Mouse (Mus musculus) urinary bladder, adult 2 months (tissue): ENCODE data around the gene Prkca. TPM values are rescaled to one million over a fixed set of nuclear protein-coding genes. Genes with fewer than 3 reads are reported as not detected.

Experiments used
- DNase-seq: peaks from one replicate; pipeline ENCODE4 v3.0.0; 2022; ENCODE audit warnings: low spot score
- polyA plus RNA-seq: library from polyadenylated mRNA; depleted of rRNA; stranded (reverse); fragments of >200 nt; gene quantifications from 2 replicates; pipeline ENCODE4 v1.2.3, GENCODE M21; 2012

The Prkca gene
- polyA plus RNA-seq, 1 experiment: 16.4 TPM

DNA sequence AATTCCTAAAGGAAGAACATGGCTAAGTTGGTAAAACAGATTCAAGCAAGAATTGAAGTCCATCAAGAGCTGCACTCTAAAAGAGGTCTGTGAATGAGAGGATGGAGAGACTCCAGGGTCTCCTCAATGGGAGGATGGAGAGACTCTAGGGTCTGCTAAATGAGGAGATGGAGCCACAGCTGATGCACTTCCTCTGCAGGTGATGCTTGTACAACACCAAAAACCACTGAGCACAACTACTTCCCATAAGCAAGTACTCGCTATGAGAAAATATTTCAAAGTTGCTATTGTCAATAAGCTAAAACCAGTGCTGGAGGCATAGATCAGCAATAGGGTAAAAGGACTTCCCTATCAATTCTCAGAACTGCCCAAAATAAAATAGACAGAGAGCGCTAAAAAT is 137.1 kb downstream of the Prkca start:
- no peak for DNase-seq

DNA sequence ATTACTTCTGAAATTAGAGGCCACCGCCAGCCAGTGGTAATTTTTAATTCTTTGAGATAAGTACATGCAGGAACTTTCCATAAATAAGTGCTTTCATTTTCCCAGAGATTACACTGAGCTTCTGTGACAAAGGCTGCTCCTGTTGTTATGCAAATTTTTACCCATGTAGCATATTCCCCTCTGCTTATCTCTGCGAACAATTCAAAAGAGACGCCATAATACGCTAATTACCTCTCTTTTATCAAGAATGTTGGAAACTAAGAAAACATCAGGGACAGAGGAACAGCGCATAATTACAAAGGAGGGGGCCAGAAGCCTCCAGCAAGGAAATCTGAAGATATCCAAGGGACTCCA is 138.9 kb downstream of the Prkca start:
- DNase-seq: no peak

DNA sequence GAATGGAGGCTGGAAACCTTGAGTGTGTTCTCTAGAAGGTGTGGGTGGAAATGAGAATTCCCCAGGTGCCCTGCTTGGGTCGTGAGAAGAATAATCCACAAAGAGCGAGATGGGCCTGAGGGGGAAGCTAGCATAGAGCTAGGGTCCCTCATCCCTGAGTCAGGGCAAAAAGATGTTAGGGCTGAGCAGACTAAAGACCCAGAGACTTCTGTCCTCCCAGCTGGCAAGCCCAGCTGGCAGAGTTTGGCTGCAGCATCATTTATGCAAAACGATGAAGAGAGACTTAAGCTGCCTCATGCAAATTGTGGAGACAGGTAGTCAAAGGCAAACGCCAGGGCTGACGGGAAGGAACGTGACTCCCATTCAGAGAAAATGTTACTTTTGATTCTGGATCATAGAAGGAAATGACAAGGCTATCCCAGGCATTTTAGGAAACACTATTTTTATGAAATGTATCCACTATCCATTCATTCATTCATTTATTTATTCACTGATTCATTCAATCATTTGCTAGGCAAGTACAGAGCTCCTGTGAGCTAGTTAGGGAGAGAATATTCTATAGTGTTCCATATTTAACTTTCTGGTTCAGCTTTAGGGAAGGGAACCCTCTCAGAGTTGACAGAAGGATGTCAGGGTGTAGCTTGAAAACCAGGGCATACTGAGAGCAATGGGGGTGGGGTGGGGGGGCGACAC is 139.4 kb downstream of the Prkca start:
- DNase-seq: no peak

DNA sequence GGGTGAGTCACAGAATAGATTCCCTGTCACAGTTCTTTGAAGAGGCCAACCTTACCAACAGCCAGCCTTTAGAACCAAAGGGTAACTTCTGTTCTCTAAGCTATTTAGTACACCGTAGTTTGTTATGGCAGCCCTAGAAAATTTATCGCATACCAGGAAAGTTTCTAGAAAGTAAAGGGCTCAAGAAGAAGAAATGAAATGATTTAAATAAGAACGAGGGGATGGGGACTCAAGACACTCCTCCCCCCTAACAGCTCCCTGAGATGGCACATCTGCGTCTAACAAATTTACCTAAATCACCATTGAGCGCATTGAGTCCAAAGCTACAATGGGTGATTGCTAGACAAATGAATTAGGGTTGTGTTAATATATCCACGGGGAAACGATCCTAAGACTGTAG is 140.9 kb downstream of the Prkca start:
- DNase-seq: no peak

DNA sequence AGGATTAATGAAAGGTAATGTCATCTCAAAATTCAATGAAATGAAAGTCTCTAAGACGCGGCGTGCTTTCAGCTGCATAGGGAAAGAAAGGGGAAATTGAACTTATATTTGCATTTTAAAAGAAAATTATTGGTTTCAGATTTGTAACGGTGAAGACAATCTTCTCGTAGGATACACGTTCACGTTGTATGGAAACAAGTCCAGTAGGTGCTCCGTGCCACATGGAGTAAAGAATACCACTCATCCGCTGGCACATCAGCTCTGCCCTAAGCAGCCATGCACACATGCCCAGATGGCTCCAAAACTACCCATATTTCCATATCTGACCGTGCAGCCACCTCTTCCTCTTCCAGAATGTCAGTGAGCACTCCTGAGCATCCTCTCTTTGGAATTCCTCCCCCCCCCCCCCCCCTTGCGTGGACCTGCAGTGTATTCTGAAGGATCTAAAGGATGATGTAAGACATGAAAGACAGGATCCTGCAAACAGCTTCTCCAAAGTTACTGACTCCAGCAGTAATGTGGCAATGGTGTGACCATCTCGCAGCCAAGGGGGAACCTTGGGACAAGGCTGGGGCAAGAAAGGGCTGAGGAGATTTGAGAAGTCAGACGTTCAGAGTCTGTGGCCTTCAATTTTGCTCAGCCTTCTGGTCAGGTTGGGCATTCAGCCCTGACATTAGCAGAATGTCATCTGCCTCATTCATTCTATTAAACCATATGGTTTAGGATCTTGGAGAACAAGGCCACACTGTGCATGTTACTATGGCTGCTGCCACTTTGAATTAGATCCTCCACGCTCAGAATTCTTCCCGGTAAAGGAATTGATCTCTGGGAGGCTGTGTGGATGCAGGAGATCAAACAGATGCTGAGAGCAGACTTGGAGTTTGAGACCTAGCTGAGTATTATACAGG is 142.8 kb downstream of the Prkca start:
- DNase-seq: no peak

DNA sequence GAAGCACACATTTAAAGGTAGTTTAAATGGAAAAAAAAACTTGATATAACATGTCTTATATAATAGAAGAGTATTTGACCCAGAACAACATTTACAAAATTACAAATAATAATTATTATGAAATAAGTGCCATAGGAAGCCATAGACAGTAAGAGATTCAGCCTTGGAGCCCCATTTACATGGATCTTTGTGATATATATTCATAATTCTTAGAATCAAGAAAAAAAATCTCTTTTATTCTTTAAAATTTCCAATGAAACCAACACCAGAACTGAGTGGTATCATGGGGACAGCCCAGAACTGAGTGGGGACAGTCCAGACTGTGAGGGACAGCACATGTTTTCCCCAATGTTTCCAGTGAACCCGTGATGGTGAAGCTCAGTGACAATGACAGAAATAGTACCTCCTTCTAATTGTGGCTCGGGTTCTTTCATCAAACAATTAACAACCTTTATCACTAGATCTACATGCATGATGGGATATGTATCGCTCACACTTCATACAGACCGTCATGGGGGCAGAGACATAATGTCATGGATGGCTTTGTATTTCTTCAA is 144.2 kb downstream of the Prkca start:
- no peak for DNase-seq

DNA sequence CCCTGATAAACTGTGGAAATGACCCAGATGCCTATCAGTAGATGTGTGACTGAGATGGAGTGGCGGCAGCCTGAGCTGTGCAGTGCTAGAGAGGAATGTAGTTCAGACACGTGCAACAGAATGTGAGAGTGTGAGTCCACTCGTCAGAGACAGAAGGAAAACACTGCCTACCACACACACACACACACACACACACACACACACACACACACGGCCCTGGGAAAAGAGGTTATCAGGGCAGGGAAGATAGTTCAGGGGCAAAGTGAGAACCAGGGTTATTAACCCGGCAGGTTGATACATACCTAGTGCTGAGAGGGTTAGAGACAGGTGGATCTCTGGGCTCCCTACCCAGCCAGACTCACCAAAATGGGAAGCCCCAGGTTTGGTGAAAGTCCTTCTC is 145.1 kb downstream of the Prkca start:
- DNase-seq: no peak

DNA sequence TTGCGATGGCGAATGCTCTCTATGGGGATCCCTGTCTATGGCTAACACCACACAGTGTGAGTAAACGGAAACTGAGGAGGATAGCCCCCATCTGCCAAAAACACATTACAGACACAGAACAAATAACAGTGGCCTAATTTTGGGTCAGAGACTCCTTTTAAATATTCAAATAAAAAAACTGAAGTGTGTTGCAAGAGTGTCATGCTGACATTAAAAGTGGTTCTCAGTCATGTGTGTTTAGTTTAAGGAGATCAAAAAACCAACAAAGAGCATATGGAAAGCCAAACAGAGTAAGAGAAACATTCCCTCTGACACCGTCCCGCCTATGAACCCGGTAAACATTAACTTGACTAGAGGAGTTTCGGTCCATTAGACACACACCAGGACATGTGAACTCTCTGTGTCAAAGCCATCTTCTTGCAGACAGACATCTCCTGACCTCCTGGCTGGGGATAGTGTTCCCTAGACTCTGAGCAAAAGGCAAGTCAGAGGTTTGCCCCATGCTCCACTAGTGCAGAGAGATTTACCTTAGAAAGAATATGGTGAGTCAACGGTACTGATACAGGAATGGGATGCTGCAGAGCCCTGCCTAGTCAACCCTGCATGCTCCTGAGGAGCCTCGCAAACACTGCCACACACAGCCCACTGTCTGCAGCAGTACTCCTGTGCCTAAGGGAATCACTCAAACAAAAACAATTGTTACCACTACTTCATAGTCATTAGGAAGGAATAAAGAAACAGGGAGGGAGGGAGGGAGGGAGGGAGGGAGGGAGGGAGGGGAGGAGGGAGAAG is 146.1 kb downstream of the Prkca start:
- DNase-seq: no peak

DNA sequence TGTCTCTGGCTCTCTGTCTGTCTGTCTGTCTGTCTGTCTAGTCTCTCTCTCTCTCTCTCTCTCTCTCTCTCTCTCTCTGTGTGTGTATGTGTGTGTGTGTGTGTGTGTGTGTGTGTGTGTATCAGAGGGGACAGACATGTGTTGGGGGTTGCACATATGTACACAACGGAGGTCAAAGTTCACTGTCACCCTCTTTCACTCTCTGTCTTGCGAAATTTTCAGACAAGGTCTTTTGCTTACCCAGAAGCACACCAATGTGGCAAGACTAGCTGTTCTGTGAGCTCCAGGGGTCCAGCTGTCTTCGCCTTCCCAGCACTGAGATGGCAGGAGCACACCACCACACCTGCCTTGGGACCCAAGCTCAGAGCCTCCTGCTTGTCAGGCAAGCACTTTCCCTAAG is 146.9 kb downstream of the Prkca start:
- DNase-seq: no peak

DNA sequence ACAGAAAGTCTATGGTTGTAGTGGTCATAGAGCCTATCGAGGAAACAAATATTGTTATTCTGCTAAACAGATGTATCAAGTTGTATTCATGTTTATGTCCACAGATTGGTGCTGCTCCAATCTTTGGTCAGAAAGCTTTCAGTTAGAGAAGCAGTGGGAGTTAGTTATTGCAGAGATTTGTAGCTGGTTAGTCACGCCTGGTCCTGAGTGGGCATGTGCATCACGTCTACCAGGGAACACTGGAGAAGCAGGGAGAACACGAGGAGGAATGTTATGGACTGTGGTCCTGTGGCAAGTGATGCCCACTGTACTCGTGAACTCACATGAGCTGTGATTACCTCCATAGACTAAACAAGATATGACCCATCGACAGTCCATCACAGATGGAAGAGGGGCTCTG is 153.4 kb downstream of the Prkca start:
- no peak for DNase-seq

DNA sequence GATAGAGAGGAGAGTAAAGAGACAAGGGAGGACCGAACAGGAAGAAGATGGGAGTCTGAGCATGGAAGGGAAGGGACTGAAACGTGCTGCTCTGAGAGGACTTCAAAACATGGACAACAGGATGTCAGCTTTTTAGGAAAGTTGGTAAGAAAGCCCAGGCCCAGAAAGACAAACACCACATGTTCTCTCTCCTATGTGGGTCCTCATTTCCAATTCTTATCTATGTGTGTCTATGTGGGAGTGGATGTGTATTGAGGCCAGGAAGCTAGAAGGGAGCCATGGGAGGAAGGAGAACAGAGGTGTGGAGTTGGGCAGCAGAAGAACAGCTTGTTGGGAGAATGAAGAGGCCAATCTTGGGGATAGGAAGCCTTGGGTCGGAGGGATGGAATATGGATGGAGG is 154.4 kb downstream of the Prkca start:
- DNase-seq: no peak

DNA sequence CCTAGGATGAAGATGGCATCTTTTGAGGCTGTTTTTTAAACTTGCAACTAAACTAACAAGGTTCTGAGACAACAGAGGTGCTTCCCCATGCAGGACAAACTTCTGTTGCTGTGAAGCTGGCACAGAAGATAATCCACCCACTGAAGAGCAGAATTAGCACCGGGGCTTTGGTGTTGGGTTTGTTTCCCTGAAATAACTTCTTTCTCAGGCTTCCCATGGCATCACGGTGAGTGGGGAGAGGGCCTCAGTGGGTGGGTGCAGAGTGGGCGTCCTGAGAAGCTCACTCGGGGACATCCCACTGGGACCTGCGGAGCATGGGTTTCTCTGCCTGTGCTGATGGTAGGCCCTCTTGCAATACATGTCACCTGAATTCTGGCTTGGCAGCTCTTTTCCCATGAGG is 161.3 kb downstream of the Prkca start:
- no peak for DNase-seq

DNA sequence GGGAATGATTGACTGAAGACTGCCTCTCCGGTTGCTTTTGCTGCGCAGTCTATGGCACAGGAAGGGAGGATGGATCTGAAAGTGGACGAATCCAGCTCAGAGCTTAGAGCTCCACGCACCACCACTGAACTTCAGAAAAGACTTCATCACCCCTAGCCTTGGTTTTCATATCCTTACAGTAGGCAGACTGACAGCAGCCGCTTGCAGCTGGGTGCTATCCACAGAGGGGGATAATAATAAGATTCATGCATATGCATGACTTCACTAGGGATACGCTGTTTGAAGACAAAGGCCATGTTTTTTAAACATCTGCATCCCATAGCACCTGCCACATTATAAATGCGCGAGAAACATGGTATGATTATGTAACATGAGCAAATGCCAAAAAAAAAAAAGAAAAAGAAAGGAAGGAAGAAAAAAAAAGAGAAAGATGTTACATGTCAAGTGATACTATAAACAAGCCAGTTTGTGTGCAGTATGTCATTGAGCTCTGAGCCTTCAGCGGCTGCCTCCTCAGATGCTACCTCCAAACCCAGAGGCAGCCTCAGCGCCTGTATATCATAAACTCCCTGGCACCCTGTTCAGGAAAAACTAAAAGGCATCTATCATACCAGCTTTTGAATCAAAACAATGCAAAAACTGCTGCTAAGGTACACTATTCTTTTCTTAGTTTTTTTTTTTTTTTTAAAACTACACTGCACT is 162.6 kb downstream of the Prkca start:
- no peak for DNase-seq

DNA sequence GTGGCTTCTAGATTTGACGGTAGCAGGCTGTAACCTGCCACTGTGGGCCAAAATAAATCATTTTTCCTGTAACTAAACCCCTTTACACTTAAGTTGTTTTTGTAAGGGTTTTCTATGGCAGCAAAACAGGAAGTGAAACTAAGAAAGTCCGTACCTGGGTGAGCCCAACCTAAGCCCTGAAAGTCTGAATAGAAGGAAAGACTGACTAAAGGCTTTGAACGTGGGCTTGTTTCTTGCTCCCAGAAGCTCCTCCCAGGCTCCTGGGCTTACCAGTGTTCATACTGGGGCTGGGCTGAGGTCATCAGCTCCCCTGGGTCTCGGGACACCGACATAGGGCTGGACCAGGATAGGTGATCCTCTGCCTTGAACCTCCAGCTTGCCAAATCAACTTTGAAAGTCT is 164.9 kb downstream of the Prkca start:
- DNase-seq: no peak

DNA sequence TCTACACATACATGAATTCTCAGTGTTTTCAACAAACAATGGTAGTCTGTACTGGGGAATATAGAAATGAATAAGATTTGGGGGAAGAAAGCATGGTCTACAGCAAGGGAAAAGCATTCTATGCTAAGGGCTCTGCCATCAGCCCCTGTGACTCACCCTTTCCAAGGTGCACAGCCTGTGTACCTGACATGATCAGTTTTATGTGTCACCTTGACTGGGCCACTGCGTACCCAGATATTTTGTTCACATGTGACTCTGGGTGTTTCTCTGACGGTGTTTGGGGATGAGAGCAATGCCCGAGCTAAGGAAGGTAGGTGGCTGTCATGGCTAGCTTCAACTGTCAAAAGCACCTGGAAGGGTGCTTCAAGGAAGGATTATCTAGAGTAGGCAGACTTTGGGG is 165.5 kb downstream of the Prkca start:
- no peak for DNase-seq

DNA sequence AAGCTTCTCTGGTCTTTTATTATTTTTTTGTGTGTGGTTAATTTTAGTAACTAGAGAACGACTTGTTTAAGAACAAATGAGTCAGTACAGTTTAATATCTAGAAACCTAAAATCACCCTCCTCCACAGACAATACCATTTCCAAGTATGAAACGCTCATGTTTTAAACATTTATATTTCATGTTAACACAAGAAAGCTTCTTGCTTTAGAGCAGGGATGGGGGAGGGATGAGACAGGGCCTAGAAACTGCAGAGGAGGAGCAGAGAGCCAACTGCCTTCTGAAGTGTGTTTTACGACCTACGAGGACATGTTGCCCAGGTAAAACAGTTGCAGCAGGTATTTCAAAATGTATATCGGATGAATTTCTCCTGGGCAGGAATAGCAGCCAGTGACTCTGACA is 167.0 kb downstream of the Prkca start:
- no peak for DNase-seq

DNA sequence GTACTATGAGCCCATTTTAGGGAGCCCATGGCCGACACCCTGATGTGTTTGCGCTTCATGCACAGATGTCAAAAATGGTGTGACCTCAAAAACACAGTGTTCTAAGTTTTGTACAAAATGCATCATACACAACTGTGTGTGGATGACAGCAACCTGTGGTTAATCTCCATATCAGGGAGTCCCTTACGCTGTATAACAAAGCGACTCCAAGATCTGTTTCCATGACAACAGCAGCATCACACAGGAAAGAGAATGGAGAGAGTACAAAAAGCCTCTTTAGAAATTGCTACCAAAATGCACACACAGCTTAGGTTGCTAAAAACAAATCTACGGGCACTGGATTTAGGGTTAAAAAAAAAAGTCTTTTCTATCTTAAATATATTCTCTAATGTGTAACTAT is 171.8 kb downstream of the Prkca start:
- DNase-seq: no peak

DNA sequence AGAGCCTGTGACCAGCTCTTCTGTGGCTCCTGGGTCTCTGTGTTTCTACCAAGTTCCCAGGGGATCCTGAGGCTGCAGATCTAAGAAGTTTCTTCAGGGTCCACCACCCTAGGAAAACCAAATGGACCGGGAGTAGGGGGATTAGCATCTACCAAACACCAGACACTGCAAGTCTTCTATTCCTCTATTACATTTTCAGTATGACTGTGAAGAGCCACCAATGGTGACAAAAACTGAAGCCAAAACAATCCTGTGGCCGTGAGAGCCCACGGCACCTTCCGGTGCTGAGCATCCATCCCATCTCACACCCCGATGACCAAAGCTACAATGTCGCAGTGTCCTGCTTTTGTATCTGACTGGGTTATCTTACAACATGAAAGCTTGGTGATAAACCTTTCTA is 172.5 kb downstream of the Prkca start:
- DNase-seq: no peak

DNA sequence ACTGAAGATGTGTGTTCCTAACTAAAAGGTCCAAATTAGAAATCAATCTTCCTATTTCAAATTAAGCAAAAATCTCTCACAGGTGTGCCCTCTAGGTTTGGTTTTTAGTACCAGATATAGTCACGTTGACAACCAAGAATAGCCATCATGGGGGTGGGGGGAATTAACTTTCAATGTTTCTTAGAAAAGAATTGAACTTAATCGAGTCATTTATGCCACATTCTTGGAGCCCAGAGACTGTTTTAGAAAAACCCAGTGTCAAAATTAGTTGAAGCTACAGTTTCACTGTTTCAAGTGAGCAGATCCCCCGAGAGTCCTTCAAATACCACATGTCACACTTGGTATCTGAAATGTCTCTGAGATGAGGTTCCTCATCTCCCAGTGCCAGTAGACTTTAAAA is 173.6 kb downstream of the Prkca start:
- DNase-seq: no peak

DNA sequence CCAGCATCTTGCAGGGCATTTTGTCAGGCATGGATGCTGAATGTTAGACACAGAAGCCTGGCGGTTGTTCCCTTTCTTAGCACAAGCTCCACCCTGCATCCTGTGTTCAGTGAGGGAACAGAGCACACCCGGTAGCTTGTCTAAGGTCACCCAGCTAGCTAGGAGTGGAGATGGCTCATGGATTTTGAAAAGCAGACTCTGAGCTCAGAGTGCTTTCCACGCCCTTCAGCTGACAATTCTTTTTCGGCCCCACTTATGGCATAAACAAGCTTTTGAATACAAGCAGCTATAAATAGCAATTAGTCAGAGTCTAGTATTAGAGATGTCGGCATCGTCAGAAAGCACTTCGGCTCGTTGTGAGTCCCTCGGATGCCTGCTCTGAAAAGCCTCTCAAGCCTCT is 178.0 kb downstream of the Prkca start:
- DNase-seq: no peak

DNA sequence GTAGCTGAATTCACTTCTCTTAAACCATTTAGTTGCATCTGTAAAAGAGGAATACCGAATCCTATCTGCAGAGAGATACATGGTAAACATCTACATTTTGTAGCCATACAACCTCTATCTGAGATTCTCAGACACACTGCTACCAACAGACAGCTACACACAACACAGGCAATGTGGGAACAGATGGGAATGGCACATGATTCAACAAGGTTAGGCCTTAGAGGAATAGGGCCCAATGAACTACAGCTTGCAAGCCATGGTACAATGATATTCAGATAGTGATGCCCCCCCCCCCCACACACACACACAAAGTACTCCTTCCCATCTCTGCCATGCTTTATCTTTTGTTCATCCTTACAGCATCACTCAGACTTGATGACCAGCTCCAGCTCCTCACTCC is 181.1 kb downstream of the Prkca start:
- DNase-seq: no peak

DNA sequence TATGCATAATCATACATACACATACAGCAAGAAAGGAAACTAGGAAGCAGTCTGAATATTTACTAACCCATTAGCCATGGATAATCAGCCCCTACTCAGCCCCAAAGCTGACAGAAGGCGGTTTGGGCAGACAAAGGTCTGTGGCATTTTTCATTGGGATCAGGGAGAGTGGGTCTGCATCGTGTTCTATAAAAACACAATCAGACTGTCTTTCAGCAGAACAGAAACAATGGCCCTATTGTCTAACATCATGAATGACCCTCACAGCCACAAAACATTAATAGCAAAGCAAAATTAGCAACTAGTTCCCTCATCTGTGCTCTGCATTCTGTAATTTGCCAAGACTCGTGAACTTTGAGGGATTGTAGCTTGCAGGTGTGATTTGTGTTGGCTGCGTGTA is 181.6 kb downstream of the Prkca start:
- no peak for DNase-seq
